Mouse (Mus musculus): ENCODE data around the gene Ncl. TPM values are rescaled to one million over a fixed set of nuclear protein-coding genes. Genes with fewer than 3 reads are reported as not detected.

Ncl gene
- total RNA-seq, 4 experiments from 2014 or later, result 111 to 154 (median 130) TPM

GRCm38 (mm10) chr1:86312269-86312668, 46.9 kb downstream of the Ncl start:
- no peak for DNase-seq (ENCODE audit: low spot score)

DNA sequence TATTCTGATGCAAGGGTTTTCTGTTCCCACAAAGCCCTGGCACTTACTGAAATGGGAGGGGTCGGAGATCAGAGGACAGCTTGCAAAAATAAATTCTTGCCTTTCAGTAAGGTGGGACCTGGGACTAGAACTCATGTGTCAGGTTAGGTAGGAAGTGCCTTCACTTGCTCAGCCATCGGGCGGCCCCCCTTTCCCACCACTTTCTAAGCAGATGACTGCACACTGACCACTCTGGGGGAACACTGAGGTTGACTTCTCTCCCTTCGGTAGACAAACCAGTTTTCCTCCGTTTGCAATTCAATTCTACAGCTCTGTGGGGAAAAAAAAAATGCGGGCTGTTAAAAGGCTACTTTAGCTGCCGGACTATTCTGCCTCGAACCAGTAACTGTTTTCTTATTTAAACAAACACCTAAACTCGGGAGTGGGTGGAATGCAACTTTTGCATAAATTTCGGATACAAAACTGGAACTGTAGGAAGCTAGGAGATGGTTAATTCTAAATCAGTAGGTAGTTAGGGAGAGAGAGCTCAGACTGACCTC, 47.7 kb downstream of the Ncl start:
- DNase-seq (ENCODE audit: low spot score), result no peak

DNA sequence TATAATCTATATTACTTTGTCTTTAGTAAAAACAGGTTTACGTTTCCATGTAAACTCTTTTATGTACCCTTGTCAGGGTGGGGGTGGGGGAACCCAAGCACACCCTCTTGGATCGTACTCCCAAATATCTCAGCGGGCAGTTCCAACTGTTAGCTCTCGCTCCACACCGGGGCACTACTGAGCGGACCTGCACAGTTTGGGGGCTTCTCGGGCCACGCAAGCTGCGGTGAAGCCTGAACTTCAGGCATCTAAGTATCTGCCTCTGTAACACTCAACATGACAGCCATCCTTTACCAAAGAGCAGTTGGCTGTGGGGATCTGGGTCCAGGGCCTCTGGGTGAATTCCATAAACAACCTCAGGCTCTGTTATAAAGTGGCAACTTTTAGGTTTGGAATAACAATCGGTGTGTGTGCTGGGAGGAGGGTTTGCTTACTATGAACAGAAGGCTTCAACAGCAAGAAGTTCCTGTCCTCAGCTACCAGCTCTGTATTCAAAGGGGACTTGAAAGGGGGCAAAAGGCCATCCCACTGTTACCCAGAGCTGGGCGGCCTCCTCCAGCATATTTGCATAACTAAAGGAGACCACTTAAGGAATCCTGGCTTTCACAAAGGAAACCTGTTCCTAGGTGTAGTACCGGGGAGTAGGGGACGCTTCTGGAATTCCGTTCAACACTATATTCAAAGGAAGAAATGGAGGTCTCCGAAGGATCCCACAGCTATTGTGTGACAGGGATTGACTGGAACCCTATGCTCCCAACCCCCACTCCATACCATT, 48.5 kb downstream of the Ncl start:
- DNase-seq (ENCODE audit: low spot score), result no peak

DNA sequence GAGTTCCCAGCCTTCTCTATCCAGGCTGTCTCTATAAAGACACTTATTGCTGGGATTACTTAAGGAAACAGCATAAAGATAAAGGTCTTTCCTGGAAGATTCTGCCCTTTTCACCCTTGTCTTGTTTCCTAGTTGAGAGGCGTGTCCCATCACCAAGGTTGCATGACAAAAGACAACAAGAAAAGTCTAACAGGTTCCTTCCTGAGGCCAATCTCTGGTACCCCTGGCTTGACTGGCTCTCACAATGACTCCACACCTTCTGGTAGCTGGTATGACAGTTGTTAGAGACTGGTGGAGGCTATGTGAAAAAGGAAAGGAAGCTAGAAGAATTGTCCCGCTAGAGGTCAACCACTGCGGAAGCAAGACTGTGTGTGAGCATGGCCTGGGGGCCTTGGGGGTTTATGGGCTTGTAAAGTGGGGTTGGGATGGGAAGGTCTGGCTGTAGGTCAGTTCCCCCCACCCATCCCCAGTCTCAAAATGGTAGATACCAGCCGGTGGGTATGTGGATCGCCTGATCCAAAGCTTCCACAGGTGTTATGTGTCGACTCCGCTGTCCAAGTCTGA, 49.8 kb downstream of the Ncl start:
- DNase-seq (ENCODE audit: low spot score), result no peak

DNA sequence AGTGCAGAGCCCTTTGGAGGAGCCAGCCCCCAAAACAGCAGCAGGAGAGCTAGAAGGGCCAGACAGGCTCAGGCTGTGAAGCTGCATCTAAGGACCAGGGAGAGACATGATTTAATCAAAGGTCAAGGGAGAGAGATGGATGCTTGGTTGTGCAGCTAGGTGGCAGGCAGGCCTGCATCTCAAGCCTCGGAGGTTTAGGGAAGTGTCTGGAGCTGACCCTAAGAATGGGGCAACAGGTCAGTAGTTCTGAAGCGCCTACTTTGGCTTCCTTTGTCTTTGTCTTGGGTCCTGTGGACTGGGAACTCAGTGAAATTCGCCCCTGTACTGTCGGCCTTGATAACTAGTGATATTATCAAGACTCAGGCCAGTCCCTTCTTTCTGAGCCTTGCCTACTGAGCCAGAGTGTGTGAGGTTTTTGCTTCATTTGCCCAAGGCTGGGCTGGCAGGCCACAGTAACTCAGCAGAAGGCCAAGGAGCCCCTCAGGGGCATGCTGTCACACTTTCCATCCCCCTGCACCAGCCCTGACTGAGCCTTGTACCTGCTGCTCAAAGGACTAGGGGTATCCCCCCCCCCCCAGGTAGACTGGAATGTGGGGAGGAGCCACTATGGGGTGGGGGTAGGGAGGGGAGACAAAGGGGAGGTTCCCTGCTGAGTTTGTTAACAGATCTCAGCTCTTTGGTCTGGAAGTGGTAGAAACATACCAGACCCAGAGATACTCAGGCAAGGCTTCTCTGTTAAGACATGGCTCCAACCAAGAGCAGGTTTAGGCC, 51.1 kb downstream of the Ncl start:
- no peak for DNase-seq (ENCODE audit: low spot score)

DNA sequence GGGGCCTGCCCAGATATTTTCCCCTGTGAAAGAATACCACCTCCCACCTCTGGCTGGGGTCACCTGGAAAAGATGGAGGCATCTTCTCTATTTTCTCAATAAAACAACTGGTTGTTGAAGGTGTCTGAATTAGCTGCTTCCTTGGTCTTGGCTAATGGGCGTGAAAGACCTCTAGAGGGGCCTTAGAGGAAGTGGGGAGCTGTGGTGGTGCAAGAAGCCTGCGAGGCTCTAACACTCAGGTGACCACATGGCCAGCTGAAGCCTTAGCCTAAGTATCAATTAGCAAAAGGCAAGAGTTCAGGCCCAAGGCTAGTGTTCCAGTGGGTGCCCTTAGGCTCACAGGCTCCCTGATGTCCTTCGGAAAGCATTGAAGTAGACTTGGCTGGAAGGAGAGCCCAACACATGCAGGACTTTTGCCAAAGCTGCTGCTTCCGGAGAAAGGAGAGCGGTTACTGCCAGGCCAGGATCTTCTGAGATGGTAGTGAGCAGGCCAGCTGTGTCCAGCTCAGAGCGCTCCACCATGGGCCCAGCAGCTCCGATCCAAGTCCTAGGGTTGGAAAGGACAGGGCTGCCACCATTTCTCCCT, 51.9 kb downstream of the Ncl start:
- DNase-seq (ENCODE audit: low spot score), result no peak

DNA sequence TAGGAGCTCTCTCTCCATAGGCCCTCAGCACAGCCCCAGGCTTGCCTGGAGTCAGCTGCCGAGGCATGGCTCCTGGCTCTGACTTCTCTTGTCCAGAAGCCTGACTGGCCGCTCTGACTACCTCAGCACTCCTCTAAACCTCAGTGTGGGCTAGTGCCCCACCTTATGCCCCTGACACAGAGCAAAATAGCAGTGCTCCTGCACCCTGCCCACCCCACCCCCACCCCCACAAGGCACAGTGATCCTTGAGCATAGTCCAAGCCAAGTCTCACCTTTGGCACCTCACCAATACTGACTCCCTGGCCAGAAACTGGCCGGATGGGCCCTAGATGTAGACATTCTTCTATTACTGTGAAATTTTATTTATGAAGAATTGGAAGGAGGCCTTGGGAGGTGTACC, 52.5 kb downstream of the Ncl start:
- no peak for DNase-seq (ENCODE audit: low spot score)

GRCm38 (mm10) chr1:86303873-86304250, 55.3 kb downstream of the Ncl start:
- no peak for DNase-seq (ENCODE audit: low spot score)

DNA sequence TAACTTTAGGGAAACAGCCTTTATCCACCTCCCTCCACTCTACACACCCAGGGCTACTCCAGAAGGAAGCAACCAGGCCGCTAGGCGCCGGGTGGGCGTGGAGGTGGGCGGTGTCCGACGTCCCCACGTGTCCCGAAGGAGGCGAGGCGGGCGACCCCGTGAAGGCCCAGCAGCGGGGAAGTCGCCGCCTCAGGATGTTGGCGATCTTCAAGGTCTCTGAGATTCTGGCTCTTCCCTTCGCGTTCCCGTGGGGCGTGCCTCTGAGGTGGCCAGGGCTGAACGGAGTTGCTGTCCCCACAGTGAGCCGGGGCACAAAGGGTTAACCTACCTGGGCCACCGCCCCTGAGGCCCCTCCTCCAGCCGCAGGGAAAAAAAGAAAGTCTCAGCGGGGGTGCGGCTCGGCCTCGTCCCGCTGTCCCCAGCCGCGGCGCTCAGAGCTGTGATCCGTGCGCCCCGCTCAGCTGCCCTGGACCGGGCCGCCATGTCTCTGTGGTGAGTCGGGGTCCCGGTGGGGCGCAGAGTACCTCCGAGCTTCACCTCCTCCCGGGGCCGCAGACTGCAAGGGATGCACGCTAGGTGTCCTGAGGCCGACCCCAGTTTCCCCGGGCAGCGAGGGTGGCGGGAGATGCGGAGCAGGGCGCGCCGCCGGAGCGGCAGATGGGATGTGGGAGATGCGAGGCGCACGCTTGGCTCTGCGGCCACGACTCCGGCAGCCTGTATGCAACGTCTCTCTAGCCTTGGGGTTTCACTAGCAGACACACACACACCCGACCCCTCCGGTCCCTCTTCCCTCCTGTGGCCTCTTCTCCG, 55.9 kb downstream of the Ncl start:
- DNase-seq (ENCODE audit: low spot score), result no peak

DNA sequence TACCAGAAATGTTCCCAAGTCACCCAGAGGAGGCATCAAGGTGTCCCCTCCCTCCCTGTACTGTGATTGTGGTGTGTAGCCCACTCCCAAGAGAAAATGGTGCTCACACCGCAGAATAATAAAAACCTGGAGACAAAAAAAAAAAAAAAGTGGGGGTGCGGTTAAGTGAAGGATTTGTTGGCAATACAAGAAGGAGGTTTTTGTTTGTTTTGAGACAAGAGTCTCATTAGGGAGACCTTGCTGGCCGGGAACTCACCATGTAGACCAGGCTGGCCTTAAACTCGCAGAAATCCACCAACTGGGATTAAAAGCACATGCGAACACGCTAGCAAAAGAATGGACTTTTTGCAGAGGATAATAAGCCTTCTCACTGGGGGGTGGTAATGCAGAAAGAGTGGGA, 56.7 kb downstream of the Ncl start, which contains the start of gene B3gnt7:
TSS of gene B3gnt7 (plus strand) at position 301 of the 400 bp plus-strand sequence.
- DNase-seq (ENCODE audit: low spot score), result no peak

GRCm38 (mm10) chr1:86301221-86302091, 57.7 kb downstream of the Ncl start:
- DNase-seq (ENCODE audit: low spot score), result no peak

DNA sequence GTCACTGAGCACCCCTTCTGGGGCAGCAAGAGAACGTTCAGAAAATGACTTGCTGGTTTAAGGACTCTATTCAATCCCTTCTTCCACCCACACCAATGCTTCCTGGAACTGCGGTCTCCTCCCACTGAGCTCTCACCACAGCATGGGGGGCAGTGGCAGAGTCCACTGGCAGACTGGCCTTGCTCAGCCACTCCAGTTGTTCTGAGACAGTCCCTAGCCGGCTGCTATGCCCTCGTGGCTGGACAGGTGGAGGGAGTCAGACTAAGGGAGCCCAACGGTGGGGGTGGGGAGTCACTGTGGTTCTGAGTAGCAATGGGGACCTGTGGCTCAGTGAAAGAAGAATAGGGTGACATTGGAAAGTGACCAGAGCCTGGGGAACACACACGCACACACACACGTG, 58.5 kb downstream of the Ncl start:
- DNase-seq (ENCODE audit: low spot score), result no peak

GRCm38 (mm10) chr1:86300093-86300492, 59.1 kb downstream of the Ncl start:
- no peak for DNase-seq (ENCODE audit: low spot score)

Small RNA genes lying within 50 kb of the gene (microRNA-seq; reads per million reads assigned to microRNA genes)
- gene mmu-mir-3535, result 21.6 reads per million, percentile 36 among the genes with 10 or more reads in this experiment

Other genes starting within 250 kb of the Ncl start
- gene Htr2b, start 247.4 kb downstream of the Ncl start, total RNA-seq (2022), result under 1 TPM; 0.27 to 0.78 (median 0.52) TPM
- 1 to 10 TPM in 3 of 4 experiments, under 1 TPM in 1; 0.76 to 2.9 (median 1.4) TPM for gene Gm21972, start 225.8 kb downstream of the Ncl start, total RNA-seq (2022)
- 1 to 10 TPM; 2.4 to 3.5 (median 2.9) TPM for gene Armc9, start 204.6 kb downstream of the Ncl start, total RNA-seq (2022)
- gene B3gnt7, start 56.6 kb downstream of the Ncl start, total RNA-seq (2022), result under 1 TPM; 0.38 to 0.81 (median 0.51) TPM
- not detected for gene Nmur1, start 66.8 kb upstream of the Ncl start, total RNA-seq (2022)
- not detected for gene Tex44, start 66.9 kb upstream of the Ncl start, total RNA-seq (2022)
- 100 to 1,000 TPM; 183 to 230 (median 211) TPM for gene Ptma, start 167.3 kb upstream of the Ncl start, total RNA-seq (2022)
- 10 to 100 TPM; 38.9 to 47.2 (median 44.3) TPM for gene Pde6d, start 223.2 kb upstream of the Ncl start, total RNA-seq (2022)
- gene Cops7b, start 223.5 kb upstream of the Ncl start, total RNA-seq (2022), result 10 to 100 TPM in 3 of 4 experiments, 1 to 10 TPM in 1; 9.4 to 11.0 (median 10.6) TPM

Data from heart, adult 8-10 months (tissue).